Mouse (Mus musculus) ES-Bruce4 (cell line): ENCODE results near the gene Snrpc. TPM values are rescaled to one million over a fixed set of nuclear protein-coding genes. Genes with fewer than 3 reads are reported as not detected.

Experiments
- H3K27ac ChIP-seq: 2 replicates; pipeline ENCODE4 v1.5.1; 2012; ENCODE audit warnings: low read length, inconsistent platforms; ENCODE audit not compliant: insufficient read depth
- H3K27me3 ChIP-seq: 2 replicates; pipeline ENCODE4 v1.6.1; 2012; ENCODE audit warnings: mild to moderate bottlenecking, low read length, inconsistent platforms; ENCODE audit not compliant: control insufficient read depth, poor library complexity, insufficient read depth, severe bottlenecking
- H3K36me3 ChIP-seq: 2 replicates; pipeline ENCODE4 v1.6.1; 2012; ENCODE audit warnings: inconsistent platforms, mild to moderate bottlenecking, low read length, moderate library complexity; ENCODE audit not compliant: control insufficient read depth, poor library complexity, insufficient read depth, severe bottlenecking
- H3K4me1 ChIP-seq: one replicate; pipeline ENCODE4 v1.8.1; 2011; ENCODE audit warnings: low read length; ENCODE audit not compliant: control insufficient read depth, insufficient read depth
- H3K4me3 ChIP-seq: 2 replicates; pipeline ENCODE4 v1.5.1; 2011; ENCODE audit warnings: low read depth, mild to moderate bottlenecking, low read length
- H3K9ac ChIP-seq: 2 replicates; pipeline ENCODE4 v1.6.1; 2012; ENCODE audit warnings: low read depth, mild to moderate bottlenecking, inconsistent platforms; ENCODE audit not compliant: poor library complexity, severe bottlenecking
- H3K9me3 ChIP-seq: replicated peaks from 2 replicates; pipeline ENCODE4 v1.6.1; 2012; ENCODE audit warnings: mild to moderate bottlenecking, low read length, inconsistent platforms; ENCODE audit not compliant: control insufficient read depth, poor library complexity, insufficient read depth, severe bottlenecking
- CTCF ChIP-seq: IDR thresholded peaks from one replicate; pipeline ENCODE4 v1.8.1; 2011; ENCODE audit warnings: low read depth, low read length
- EP300 ChIP-seq: IDR thresholded peaks from 2 replicates; pipeline ENCODE4 v1.6.1; 2011; ENCODE audit warnings: low read depth, low read length; ENCODE audit not compliant: insufficient read depth
- POLR2A ChIP-seq: IDR thresholded peaks from one replicate; pipeline ENCODE4 v1.8.1; 2011; ENCODE audit warnings: low read length; ENCODE audit not compliant: insufficient read depth
- polyA plus RNA-seq: library from polyadenylated mRNA; stranded (reverse); fragments of >200 nt; gene quantifications from 2 replicates; pipeline ENCODE4 v1.2.4, GENCODE M21; 2011; ENCODE audit warnings: low read depth; ENCODE audit not compliant: missing spikeins, insufficient read depth, insufficient read length

Snrpc gene
- polyA plus RNA-seq, 1 experiment, result 266 TPM

DNA sequence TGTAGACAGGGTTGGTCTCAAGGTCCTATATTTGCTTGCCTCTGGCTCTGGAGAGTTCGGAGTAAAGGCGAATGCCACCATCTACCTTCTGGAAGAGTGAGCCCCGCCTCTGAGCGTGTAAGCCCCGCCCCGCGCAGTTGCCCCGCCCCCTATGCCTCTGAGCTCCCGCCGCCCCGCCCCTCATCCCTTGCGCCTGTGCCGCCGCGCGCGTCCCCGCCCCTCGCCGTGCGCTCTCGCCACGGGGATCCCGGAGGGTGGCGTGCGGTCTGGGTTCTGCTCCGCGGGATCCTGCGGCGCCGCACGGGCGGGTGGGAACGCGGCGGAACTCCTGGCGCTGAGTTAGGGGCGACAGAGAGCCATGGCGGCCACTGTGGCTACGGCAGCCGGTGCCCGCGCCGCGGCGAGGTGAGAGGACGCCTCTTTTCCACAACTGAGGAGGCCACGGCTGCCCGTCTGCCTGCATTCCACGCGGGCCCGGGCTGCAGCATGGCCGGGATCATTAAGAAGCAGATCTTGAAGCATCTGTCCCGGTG lies 18.4 kb downstream of the Snrpc start, which contains the start of gene Uhrf1bp1:
TSS of gene Uhrf1bp1 (plus strand) at position 177 of the 533 bp plus-strand sequence.
- peak within 1 kb of the TSS; percentile 97 for H3K4me3 ChIP-seq
- H3K9ac ChIP-seq, result peak within 1 kb of the TSS; percentile 95
- peaks cover 6% of the 10 kb centered on the region for H3K36me3 ChIP-seq
- H3K9me3 ChIP-seq, result no peaks in the 10 kb centered on the region
- H3K27ac ChIP-seq, result no peak within 1 kb of the TSS
- TF ChIP-seq CTCF, result no peak
- no peak for TF ChIP-seq EP300
- no peak for TF ChIP-seq POLR2A
- H3K27me3 ChIP-seq, result no peaks in the 10 kb centered on the region
- peaks cover 3% of the 10 kb centered on the region for H3K4me1 ChIP-seq

DNA sequence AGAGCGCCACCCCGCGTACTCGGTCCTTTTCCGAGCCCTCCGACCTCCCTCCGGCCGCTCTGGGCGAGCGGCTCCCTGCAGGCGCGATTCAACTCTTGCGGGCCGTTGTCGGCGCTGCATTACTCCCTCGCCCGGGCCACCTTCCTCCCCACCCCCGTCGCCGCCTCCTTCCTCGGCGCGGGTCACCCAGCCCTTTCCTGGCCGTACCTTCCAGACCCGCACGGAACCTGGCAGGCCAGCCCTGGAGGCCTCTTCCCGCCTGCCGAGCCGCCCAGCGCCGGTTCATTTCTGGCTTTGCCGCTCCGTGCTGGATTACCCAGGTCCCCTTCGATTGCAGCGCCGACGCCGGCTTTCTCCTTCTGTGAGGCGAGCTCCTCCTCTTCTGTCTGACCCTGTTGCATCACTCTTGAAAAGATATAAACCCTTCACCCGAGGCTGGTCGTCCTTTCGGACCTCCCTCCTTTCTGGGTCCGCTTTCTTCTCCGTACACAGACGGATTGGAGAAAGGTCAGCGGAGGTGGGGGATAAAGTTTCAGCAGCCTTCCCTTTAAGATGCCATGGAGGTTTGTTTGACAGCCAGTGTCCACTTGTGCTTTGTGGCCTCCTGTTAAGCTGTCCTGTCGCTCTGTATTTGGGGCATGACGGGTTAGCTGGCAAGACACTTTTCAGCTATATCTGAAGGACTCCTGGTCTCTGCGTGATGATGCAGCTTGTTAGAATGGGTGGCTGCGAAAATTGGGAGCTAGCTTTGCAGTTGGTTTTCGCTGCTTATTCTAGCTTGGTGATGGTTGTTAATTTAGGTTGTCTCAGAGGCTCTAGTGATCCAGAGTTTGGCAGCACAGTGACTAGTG lies 19.1 kb downstream of the Snrpc start:
- Histone ChIP-seq H3K9ac (peak overlapping the region; percentile 95), H3K9me3 (no peaks in the 10 kb centered on the region), H3K36me3 (peaks cover 6% of the 10 kb centered on the region), H3K4me3 (peak overlapping the region; percentile 97), H3K27me3 (no peaks in the 10 kb centered on the region), H3K4me1 (peaks cover 3% of the 10 kb centered on the region), H3K27ac (no peak overlapping the region)
- TF ChIP-seq EP300, result no peak
- TF ChIP-seq CTCF, result no peak
- no peak for TF ChIP-seq POLR2A

DNA sequence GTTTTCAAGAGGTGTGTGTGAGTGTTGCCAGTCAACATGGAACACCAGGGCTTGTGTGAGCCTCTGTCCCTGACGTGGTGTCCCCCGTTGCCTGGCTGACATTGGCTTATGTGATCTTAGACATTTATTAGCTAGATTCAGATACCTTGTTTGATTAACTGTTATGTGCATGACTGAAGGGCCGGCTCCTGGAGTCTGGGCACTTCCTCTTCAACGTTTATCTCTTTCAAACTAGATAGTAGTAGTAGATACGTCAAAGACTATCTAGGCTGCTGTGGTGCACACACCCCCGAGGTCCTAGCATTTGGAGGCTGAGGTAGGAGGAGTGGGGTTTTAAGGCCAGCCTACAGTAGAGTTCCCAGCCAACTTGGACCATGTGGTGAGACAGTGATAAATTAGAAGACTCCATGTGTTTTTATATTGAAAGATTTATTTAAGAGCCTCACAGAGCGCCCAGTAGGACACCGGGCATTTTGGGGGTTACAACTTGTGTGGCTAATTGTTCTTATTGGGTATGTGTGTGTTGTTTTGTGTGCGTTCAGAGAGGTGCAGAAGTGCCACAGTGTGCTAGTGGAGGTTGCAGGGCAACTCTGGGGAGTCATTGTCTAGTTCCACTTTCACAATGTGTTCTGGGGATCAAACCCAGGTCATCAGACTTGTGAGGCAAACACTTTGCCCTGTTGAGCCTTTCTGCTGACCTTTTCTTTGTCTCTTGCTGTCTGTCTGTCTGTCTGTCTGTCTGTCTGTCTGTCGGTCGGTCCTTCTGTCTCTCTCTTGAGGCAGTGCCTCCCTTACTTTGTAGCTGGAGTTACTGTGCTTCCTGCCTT lies 19.9 kb downstream of the Snrpc start:
- H3K9ac ChIP-seq, result 0 out of 2 replicates have a peak overlapping the region, but pooled peaks have one; percentile 95
- no peak for TF ChIP-seq EP300
- no peak for TF ChIP-seq POLR2A
- TF ChIP-seq CTCF, result no peak

DNA sequence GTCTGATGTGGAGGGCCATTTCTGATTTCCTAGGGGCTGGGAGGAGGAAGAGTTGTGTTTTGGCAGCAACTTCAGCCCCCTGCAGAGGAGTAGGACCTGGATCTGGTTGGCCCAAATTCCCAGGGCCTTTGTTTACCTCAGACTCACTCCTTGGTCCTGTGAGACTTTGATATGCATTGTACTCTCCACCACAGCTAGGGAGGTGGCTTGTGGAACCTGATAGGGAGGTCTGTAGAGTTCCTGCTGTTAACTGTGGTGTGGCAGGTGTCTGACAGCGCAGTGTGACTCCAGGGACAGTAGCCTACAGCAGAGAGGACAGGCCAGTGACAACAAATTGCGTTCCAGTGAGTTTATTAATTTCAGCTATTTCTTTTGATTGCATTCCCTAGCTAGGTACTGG lies 21.2 kb downstream of the Snrpc start:
- Histone ChIP-seq H3K27me3 (no peaks in the 10 kb centered on the region), H3K9me3 (no peaks in the 10 kb centered on the region), H3K4me1 (peaks cover 3% of the 10 kb centered on the region), H3K27ac (no peak overlapping the region), H3K4me3 (no peak overlapping the region), H3K9ac (no peak overlapping the region), H3K36me3 (no peaks in the 10 kb centered on the region; the same call in 1 of the 2 replicates)
- 0 out of 2 replicates have a peak, but pooled peaks have one; percentile 11 for TF ChIP-seq EP300
- no peak for TF ChIP-seq POLR2A
- no peak for TF ChIP-seq CTCF

More for the DNA sequence above, 19.9 kb downstream of the Snrpc start:
- Histone ChIP-seq H3K4me1 (peaks cover 3% of the 10 kb centered on the region), H3K4me3 (peak overlapping the region; percentile 97), H3K36me3 (peaks cover 3% of the 10 kb centered on the region), H3K9me3 (no peaks in the 10 kb centered on the region), H3K27me3 (no peaks in the 10 kb centered on the region), H3K27ac (no peak overlapping the region)

DNA sequence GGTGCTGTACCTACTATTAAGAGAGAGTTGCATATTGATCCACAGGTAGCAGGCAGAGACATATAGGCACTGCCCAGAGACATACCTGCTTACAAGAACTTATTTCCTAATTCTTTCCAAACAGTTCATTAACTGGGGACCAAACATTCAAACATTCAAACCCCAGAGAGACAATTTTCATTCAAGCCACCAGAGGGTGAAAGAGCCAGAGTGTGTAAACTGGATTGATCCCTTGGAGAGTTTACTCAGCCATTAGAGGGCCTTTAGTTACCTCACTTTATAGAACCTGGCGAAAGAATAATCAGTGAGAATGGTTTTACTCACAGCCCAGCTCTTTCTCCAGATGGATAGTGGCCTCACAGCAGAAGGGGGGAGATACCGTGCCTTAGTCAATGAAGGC lies 27.5 kb downstream of the Snrpc start:
- Histone ChIP-seq H3K4me1 (no peaks in the 10 kb centered on the region), H3K27me3 (no peaks in the 10 kb centered on the region), H3K4me3 (no peak overlapping the region), H3K9me3 (no peaks in the 10 kb centered on the region), H3K36me3 (no peaks in the 10 kb centered on the region), H3K27ac (no peak overlapping the region), H3K9ac (no peak overlapping the region)
- TF ChIP-seq CTCF (no peak), POLR2A (no peak), EP300 (no peak)
